ENCODE assay signal across 8 mouse cellular contexts in the genomic region with DNA sequence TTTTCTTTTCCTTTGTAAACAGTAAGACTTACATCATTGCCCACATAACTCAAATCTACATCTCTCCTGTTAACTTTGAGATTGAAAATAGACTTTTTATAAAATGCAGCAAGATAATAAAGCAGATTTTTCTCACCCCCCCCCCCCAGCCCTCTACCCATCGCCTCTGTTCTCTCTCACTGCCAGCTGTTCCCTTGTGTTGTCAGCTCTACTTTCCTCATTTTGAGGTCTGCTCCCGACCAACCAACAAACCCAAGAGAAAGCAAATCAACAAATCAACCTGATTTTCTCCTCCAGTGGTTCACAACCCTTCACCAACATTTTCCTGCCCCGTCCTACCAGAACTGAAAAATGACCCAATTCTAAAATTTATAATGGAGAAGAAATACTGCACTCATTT. TPM values are rescaled to one million over a fixed set of nuclear protein-coding genes. Genes with fewer than 3 reads are reported as not detected.
DNase-seq lines count a peak whose midpoint lies in the region; ATAC-seq and TF ChIP-seq lines count a peak whose summit lies in the region.

No protein-coding gene starts in this region.

- no peaks in the 10 kb centered on the region for H3K36me3 ChIP-seq in kidney, postnatal 0 days (ENCODE audit: insufficient read depth, low read length)
- H3K36me3 ChIP-seq in intestine, embryonic 15.5 days, result no peaks in the 10 kb centered on the region
- H3K36me3 ChIP-seq in midbrain, postnatal 0 days (ENCODE audit: insufficient read depth, low read length), result no peaks in the 10 kb centered on the region

- 0 out of 2 replicates have a peak overlapping the region, but pooled peaks have one; percentile 75 for H3K27ac ChIP-seq in kidney, postnatal 0 days
- H3K27ac ChIP-seq in embryonic fibroblast, embryonic 13.5 days (ENCODE audit: insufficient read depth, low read length), result no peak overlapping the region
- H3K27ac ChIP-seq in intestine, embryonic 15.5 days, result no peak overlapping the region
- H3K27ac ChIP-seq in midbrain, postnatal 0 days (ENCODE audit: low read depth, low read length), result 0 out of 2 replicates have a peak overlapping the region, but pooled peaks have one; percentile 57

- H3K4me1 ChIP-seq in kidney, postnatal 0 days (replicated peaks; ENCODE audit: insufficient read depth, low read length), result no peaks in the 10 kb centered on the region
- H3K4me1 ChIP-seq in embryonic fibroblast, embryonic 13.5 days (ENCODE audit: control insufficient read depth, insufficient read depth, low read length), result no peaks in the 10 kb centered on the region
- peaks cover 10% of the 10 kb centered on the region; the same call in 1 of the 2 replicates for H3K4me1 ChIP-seq in intestine, embryonic 15.5 days (replicated peaks)
- peaks cover 8% of the 10 kb centered on the region; the same call in 1 of the 2 replicates for H3K4me1 ChIP-seq in midbrain, postnatal 0 days (ENCODE audit: insufficient read depth, low read length)

- no peaks in the 10 kb centered on the region for H3K9me3 ChIP-seq in kidney, postnatal 0 days (replicated peaks; ENCODE audit: low read length)
- H3K9me3 ChIP-seq in intestine, embryonic 15.5 days, result no peaks in the 10 kb centered on the region
- H3K9me3 ChIP-seq in midbrain, postnatal 0 days (ENCODE audit: low read length), result no peaks in the 10 kb centered on the region

- H3K27me3 ChIP-seq in kidney, postnatal 0 days (ENCODE audit: insufficient read depth, low read length), result no peaks in the 10 kb centered on the region
- no peaks in the 10 kb centered on the region for H3K27me3 ChIP-seq in intestine, embryonic 15.5 days (replicated peaks)
- H3K27me3 ChIP-seq in midbrain, postnatal 0 days (ENCODE audit: insufficient read depth, low read length), result no peaks in the 10 kb centered on the region

- ATAC-seq in kidney, postnatal 0 days (replicated peaks; ENCODE audit: low FRiP score, low read depth), result no peak
- ATAC-seq in intestine, embryonic 15.5 days, result no peak
- ATAC-seq in midbrain, postnatal 0 days (ENCODE audit: low FRiP score), result no peak

- TF ChIP-seq POLR2A in embryonic fibroblast, embryonic 13.5 days (IDR thresholded peaks at IDR 0.05; ENCODE audit: low read depth, low read length), result no peak

- H3K4me3 ChIP-seq in kidney, postnatal 0 days (replicated peaks; ENCODE audit: low read depth, low read length), result peak overlapping the region; percentile 40
- peak overlapping the region; percentile 23 for H3K4me3 ChIP-seq in embryonic fibroblast, embryonic 13.5 days (ENCODE audit: insufficient read depth, low read length)
- H3K4me3 ChIP-seq in intestine, embryonic 15.5 days (replicated peaks), result peak overlapping the region; percentile 33
- peak overlapping the region; percentile 40 for H3K4me3 ChIP-seq in midbrain, postnatal 0 days (ENCODE audit: low read depth, low read length)

- 5% methylated on average over 3 of the region's 3 CpGs for WGBS in kidney, postnatal 0 days
- 31% methylated on average over 3 of the region's 3 CpGs for WGBS in intestine, embryonic 15.5 days
- 15% methylated on average over 3 of the region's 3 CpGs for WGBS in midbrain, postnatal 0 days

- peak overlapping the region; percentile 71 for H3K4me2 ChIP-seq in kidney, postnatal 0 days (ENCODE audit: low read length)
- peak overlapping the region; percentile 65 for H3K4me2 ChIP-seq in intestine, embryonic 15.5 days (replicated peaks)
- H3K4me2 ChIP-seq in midbrain, postnatal 0 days (ENCODE audit: low read depth, low read length, poor library complexity, severe bottlenecking), result peak overlapping the region; percentile 74

- H3K9ac ChIP-seq in kidney, postnatal 0 days (ENCODE audit: low read depth, low read length), result peak overlapping the region; percentile 46; the same call in 1 of the 2 replicates
- H3K9ac ChIP-seq in intestine, embryonic 15.5 days, result 0 out of 2 replicates have a peak overlapping the region, but pooled peaks have one; percentile 41
- H3K9ac ChIP-seq in midbrain, postnatal 0 days (replicated peaks; ENCODE audit: low read length, poor library complexity, severe bottlenecking), result peak overlapping the region; percentile 52

- no peak for DNase-seq in kidney, postnatal 0 days (ENCODE audit: low spot score)
- DNase-seq in kidney, postnatal 10 days, result no peak
- no peak for DNase-seq in midbrain, postnatal 0 days (ENCODE audit: low spot score)
- no peak for DNase-seq in MN1 (ENCODE audit: low spot score)
- no peak for DNase-seq in urinary bladder, postnatal 14 days (ENCODE audit: low spot score)
- DNase-seq in layer of hippocampus, postnatal 25 days (ENCODE audit: extremely low spot score in 1 of 2, low spot score in 1 of 2), result no peak

- TF ChIP-seq CTCF in kidney, postnatal 0 days (IDR thresholded peaks at IDR 0.05; ENCODE audit: low read depth), result no peak
- TF ChIP-seq CTCF in embryonic fibroblast, embryonic 13.5 days (IDR thresholded peaks at IDR 0.05; ENCODE audit: borderline replicate concordance, insufficient read depth, low read length), result no peak
- TF ChIP-seq CTCF in midbrain, postnatal 0 days (IDR thresholded peaks at IDR 0.05), result no peak

RNA-seq across cellular contexts. Expression of gene Pde7b, which starts 0.9 kb away (rescaled TPM):
- 2.1 and 2.5 TPM in 2 replicates for polyA plus RNA-seq in kidney, postnatal 0 days (2015; fragmentation: Nextera tagmentation; extraction: Ambion mirVana)
- polyA plus RNA-seq in embryonic fibroblast, embryonic 13.5 days (2011; ENCODE audit: insufficient read length, low read depth, missing spikeins), result 9.0 and 9.4 TPM in 2 replicates
- polyA plus RNA-seq in intestine, embryonic 15.5 days (2015; fragmentation: Nextera tagmentation; extraction: Ambion mirVana), result 2.9 and 3.2 TPM in 2 replicates
- total RNA-seq in midbrain, postnatal 0 days (2014; rRNA removed), result 6.0 and 11.6 TPM in 2 replicates
- polyA plus RNA-seq in midbrain, postnatal 0 days (2015; fragmentation: Nextera tagmentation; extraction: Ambion mirVana), result 1.7 and 3.3 TPM in 2 replicates
- 10 to 100 TPM; 20.3 to 23.3 TPM for total RNA-seq in layer of hippocampus, postnatal 25 days (2021)

Comparison
In these comparisons a context has a peak if more than half of its experiments do, and no peak if none do; other contexts are left out.
1. H3K27ac ChIP-seq: peak in kidney, postnatal 0 days (single experiment) and midbrain, postnatal 0 days (single experiment); none in embryonic fibroblast, embryonic 13.5 days (single experiment) and intestine, embryonic 15.5 days (single experiment).
2. Peak in every context shown above with its lines, with median percentiles within 50 percentile points of each other: H3K4me2 ChIP-seq, H3K4me3 ChIP-seq and H3K9ac ChIP-seq.